Mouse (Mus musculus): ENCODE measurements around the gene Zfand3. TPM values are rescaled to one million over a fixed set of nuclear protein-coding genes. Genes with fewer than 3 reads are reported as not detected.

The Zfand3 gene
- polyA plus RNA-seq, 1 experiment, result 69.3 TPM

GRCm38 (mm10) chr17:30178402-30178801, 173.9 kb downstream of the Zfand3 start:
- no peaks in the 10 kb centered on the region for H3K27me3 ChIP-seq (ENCODE audit: control insufficient read depth, insufficient read depth, low read length, poor library complexity, severe bottlenecking)
- H3K4me1 ChIP-seq (ENCODE audit: control insufficient read depth, insufficient read depth, low read length), result no peaks in the 10 kb centered on the region
- TF ChIP-seq EP300 (IDR thresholded peaks at IDR 0.05; ENCODE audit: insufficient read depth, low read depth, low read length), result no peak
- no peak for TF ChIP-seq CTCF (IDR thresholded peaks at IDR 0.05; ENCODE audit: low read depth, low read length)
- H3K4me3 ChIP-seq (ENCODE audit: low read depth, low read length), result no peak overlapping the region
- no peaks in the 10 kb centered on the region for H3K36me3 ChIP-seq (ENCODE audit: control insufficient read depth, insufficient read depth, low read length, poor library complexity, severe bottlenecking)
- H3K27ac ChIP-seq (ENCODE audit: insufficient read depth, low read length), result no peak overlapping the region
- no peak overlapping the region for H3K9ac ChIP-seq (ENCODE audit: low read depth, poor library complexity, severe bottlenecking)
- no peaks in the 10 kb centered on the region for H3K9me3 ChIP-seq (replicated peaks; ENCODE audit: control insufficient read depth, insufficient read depth, low read length, poor library complexity, severe bottlenecking)

- H3K4me3 ChIP-seq (ENCODE audit: low read depth, low read length), result no peak overlapping the region
- H3K27me3 ChIP-seq (ENCODE audit: control insufficient read depth, insufficient read depth, low read length, poor library complexity, severe bottlenecking), result no peaks in the 10 kb centered on the region
- no peak overlapping the region for H3K27ac ChIP-seq (ENCODE audit: insufficient read depth, low read length)
- H3K9me3 ChIP-seq (replicated peaks; ENCODE audit: control insufficient read depth, insufficient read depth, low read length, poor library complexity, severe bottlenecking), result no peaks in the 10 kb centered on the region
- H3K36me3 ChIP-seq (ENCODE audit: control insufficient read depth, insufficient read depth, low read length, poor library complexity, severe bottlenecking), result no peaks in the 10 kb centered on the region
- H3K9ac ChIP-seq (ENCODE audit: low read depth, poor library complexity, severe bottlenecking), result no peak overlapping the region
- no peaks in the 10 kb centered on the region for H3K4me1 ChIP-seq (ENCODE audit: control insufficient read depth, insufficient read depth, low read length)
- no peak for TF ChIP-seq CTCF (IDR thresholded peaks at IDR 0.05; ENCODE audit: low read depth, low read length)
- no peak for TF ChIP-seq EP300 (IDR thresholded peaks at IDR 0.05; ENCODE audit: insufficient read depth, low read depth, low read length)
- no peak for TF ChIP-seq POLR2A (IDR thresholded peaks at IDR 0.05; ENCODE audit: insufficient read depth, low read length)
Measured at GRCm38 (mm10) chr17:30180197-30180596, 175.7 kb downstream of the Zfand3 start.

GRCm38 (mm10) chr17:30181554-30181953, 177.0 kb downstream of the Zfand3 start:
- Histone ChIP-seq H3K36me3 (ENCODE audit: control insufficient read depth, insufficient read depth, low read length, poor library complexity, severe bottlenecking) (no peaks in the 10 kb centered on the region), H3K4me1 (ENCODE audit: control insufficient read depth, insufficient read depth, low read length) (no peaks in the 10 kb centered on the region), H3K27me3 (ENCODE audit: control insufficient read depth, insufficient read depth, low read length, poor library complexity, severe bottlenecking) (no peaks in the 10 kb centered on the region), H3K4me3 (ENCODE audit: low read depth, low read length) (no peak overlapping the region), H3K27ac (ENCODE audit: insufficient read depth, low read length) (no peak overlapping the region), H3K9me3 (replicated peaks; ENCODE audit: control insufficient read depth, insufficient read depth, low read length, poor library complexity, severe bottlenecking) (no peaks in the 10 kb centered on the region), H3K9ac (ENCODE audit: low read depth, poor library complexity, severe bottlenecking) (no peak overlapping the region)
- TF ChIP-seq EP300 (IDR thresholded peaks at IDR 0.05; ENCODE audit: insufficient read depth, low read depth, low read length) (no peak), CTCF (IDR thresholded peaks at IDR 0.05; ENCODE audit: low read depth, low read length) (no peak)

- no peaks in the 10 kb centered on the region for H3K27me3 ChIP-seq (ENCODE audit: control insufficient read depth, insufficient read depth, low read length, poor library complexity, severe bottlenecking)
- TF ChIP-seq CTCF (IDR thresholded peaks at IDR 0.05; ENCODE audit: low read depth, low read length) (no peak), EP300 (IDR thresholded peaks at IDR 0.05; ENCODE audit: insufficient read depth, low read depth, low read length) (no peak), POLR2A (IDR thresholded peaks at IDR 0.05; ENCODE audit: insufficient read depth, low read length) (no peak)
- H3K36me3 ChIP-seq (ENCODE audit: control insufficient read depth, insufficient read depth, low read length, poor library complexity, severe bottlenecking), result no peaks in the 10 kb centered on the region
- H3K4me1 ChIP-seq (ENCODE audit: control insufficient read depth, insufficient read depth, low read length), result no peaks in the 10 kb centered on the region
- no peak overlapping the region for H3K9ac ChIP-seq (ENCODE audit: low read depth, poor library complexity, severe bottlenecking)
- no peak overlapping the region for H3K4me3 ChIP-seq (ENCODE audit: low read depth, low read length)
- H3K27ac ChIP-seq (ENCODE audit: insufficient read depth, low read length), result no peak overlapping the region
- no peaks in the 10 kb centered on the region for H3K9me3 ChIP-seq (replicated peaks; ENCODE audit: control insufficient read depth, insufficient read depth, low read length, poor library complexity, severe bottlenecking)
Measured at GRCm38 (mm10) chr17:30182063-30182462, 177.5 kb downstream of the Zfand3 start.

- no peaks in the 10 kb centered on the region for H3K4me1 ChIP-seq (ENCODE audit: control insufficient read depth, insufficient read depth, low read length)
- no peak overlapping the region for H3K9ac ChIP-seq (ENCODE audit: low read depth, poor library complexity, severe bottlenecking)
- no peaks in the 10 kb centered on the region for H3K9me3 ChIP-seq (replicated peaks; ENCODE audit: control insufficient read depth, insufficient read depth, low read length, poor library complexity, severe bottlenecking)
- no peaks in the 10 kb centered on the region for H3K27me3 ChIP-seq (ENCODE audit: control insufficient read depth, insufficient read depth, low read length, poor library complexity, severe bottlenecking)
- H3K36me3 ChIP-seq (ENCODE audit: control insufficient read depth, insufficient read depth, low read length, poor library complexity, severe bottlenecking), result no peaks in the 10 kb centered on the region
- H3K4me3 ChIP-seq (ENCODE audit: low read depth, low read length), result no peak overlapping the region
- no peak overlapping the region for H3K27ac ChIP-seq (ENCODE audit: insufficient read depth, low read length)
- TF ChIP-seq EP300 (IDR thresholded peaks at IDR 0.05; ENCODE audit: insufficient read depth, low read depth, low read length), result no peak
- no peak for TF ChIP-seq POLR2A (IDR thresholded peaks at IDR 0.05; ENCODE audit: insufficient read depth, low read length)
- TF ChIP-seq CTCF (IDR thresholded peaks at IDR 0.05; ENCODE audit: low read depth, low read length), result no peak
Measured at GRCm38 (mm10) chr17:30183561-30183960, 179.0 kb downstream of the Zfand3 start.

GRCm38 (mm10) chr17:30187154-30187553, 182.6 kb downstream of the Zfand3 start:
- no peaks in the 10 kb centered on the region for H3K4me1 ChIP-seq (ENCODE audit: control insufficient read depth, insufficient read depth, low read length)
- no peak overlapping the region for H3K27ac ChIP-seq (ENCODE audit: insufficient read depth, low read length)
- TF ChIP-seq POLR2A (IDR thresholded peaks at IDR 0.05; ENCODE audit: insufficient read depth, low read length) (no peak), EP300 (IDR thresholded peaks at IDR 0.05; ENCODE audit: insufficient read depth, low read depth, low read length) (no peak), CTCF (IDR thresholded peaks at IDR 0.05; ENCODE audit: low read depth, low read length) (no peak)
- H3K9me3 ChIP-seq (replicated peaks; ENCODE audit: control insufficient read depth, insufficient read depth, low read length, poor library complexity, severe bottlenecking), result no peaks in the 10 kb centered on the region
- H3K36me3 ChIP-seq (ENCODE audit: control insufficient read depth, insufficient read depth, low read length, poor library complexity, severe bottlenecking), result no peaks in the 10 kb centered on the region
- H3K9ac ChIP-seq (ENCODE audit: low read depth, poor library complexity, severe bottlenecking), result no peak overlapping the region
- H3K4me3 ChIP-seq (ENCODE audit: low read depth, low read length), result no peak overlapping the region
- H3K27me3 ChIP-seq (ENCODE audit: control insufficient read depth, insufficient read depth, low read length, poor library complexity, severe bottlenecking), result no peaks in the 10 kb centered on the region

All from ES-Bruce4 (cell line).